Mouse (Mus musculus): ENCODE measurements around the gene Prkcb. TPM values are rescaled to one million over a fixed set of nuclear protein-coding genes. Genes with fewer than 3 reads are reported as not detected.

Prkcb gene
- polyA plus RNA-seq, 1 experiment: 0.83 TPM

DNA sequence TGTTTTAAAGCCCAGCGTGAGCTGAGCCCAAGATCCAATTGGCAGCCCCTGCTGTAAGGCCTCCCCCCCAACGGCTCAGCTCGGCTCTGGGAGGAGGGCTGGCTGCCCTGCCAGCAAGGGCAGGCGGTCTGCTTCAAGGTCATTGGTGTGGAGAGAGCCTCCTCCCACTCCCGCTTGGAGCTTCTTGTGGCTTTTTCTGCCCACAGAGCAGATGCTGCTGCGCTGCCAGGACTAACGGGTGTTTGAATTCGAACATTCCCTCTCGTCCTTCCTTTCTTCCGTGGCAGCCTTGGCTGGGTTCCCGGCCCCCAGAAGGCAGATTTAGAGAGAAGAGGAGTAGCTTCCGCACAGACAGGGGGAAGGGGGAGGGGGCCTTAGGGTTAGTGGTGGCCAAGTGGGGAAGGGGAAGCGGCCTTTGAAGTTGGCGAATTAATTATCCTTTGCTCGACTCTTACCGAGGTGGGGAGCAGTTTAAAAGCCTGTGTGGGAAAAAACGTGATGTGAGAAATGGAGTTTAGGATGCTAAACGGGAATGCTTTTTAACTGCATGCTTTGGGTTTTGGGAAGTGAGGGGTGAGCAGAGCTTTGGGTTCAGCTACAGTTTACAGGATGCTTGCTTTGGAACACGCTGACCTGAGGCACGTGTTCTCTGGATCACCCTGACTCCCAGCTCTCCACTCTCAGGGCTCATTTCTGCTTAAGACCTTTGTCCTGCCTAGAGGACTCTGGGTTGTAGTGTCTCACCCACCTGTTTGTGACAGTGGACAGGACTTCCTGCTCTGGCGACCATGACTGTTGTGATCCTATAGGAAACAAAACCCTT is 116.2 kb downstream of the Prkcb start:
- Histone ChIP-seq H3K27me3 (replicated peaks) (peaks cover 7% of the 10 kb centered on the region), H3K9me3 (peaks cover under 1% of the 10 kb centered on the region), H3K4me3 (replicated peaks) (peak overlapping the region; percentile 53), H3K36me3 (replicated peaks; ENCODE audit: low read length) (no peaks in the 10 kb centered on the region), H3K4me1 (peaks cover 27% of the 10 kb centered on the region)
- no peak for TF ChIP-seq GATA1 (IDR thresholded peaks at IDR 0.05; ENCODE audit: borderline replicate concordance, low read length)
- no peak for TF ChIP-seq FLI1 (IDR thresholded peaks at IDR 0.05; ENCODE audit: low read length)

DNA sequence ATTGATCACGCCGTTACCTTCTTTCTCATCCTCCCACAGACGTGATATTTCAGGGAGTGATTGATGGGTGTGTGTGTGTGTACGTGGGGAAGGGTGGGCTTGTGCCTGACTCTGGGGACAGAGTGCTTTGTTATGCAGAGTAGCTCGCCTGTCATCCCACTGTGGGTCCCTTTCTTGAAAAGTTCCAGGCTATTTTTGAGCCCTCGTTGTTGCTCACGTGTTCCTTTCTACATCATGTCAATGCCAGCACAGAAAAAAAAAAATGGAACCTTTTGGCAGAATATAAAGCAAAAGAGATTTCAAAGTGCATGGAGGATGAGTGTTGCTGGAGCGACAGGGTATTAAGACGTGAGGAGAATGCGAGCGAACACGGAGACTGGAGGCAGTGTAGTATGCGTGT is 118.1 kb downstream of the Prkcb start:
- H3K4me1 ChIP-seq: peaks cover 31% of the 10 kb centered on the region

DNA sequence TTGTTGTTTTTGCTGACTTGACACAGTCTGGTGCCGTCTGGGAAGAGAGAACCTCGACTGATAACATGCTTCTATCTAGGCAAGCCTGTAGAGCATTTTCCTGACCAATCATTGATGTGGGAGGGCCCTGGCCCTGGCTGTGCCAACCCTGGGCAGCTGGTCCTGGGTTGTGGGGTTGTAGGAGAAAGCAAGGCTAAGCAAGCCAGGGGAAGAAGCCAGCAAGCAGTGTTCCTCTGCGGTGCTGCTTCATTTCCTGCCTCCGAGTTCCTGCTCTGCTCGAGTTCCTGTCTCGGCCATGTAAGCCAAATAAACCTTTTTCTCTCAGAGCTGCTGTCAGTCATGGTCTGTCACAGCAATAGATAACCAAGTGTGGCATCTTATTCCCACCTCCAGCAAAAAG is 121.4 kb downstream of the Prkcb start:
- H3K4me1 ChIP-seq: peaks cover 30% of the 10 kb centered on the region
- TF ChIP-seq FLI1 (IDR thresholded peaks at IDR 0.05; ENCODE audit: low read length) (no peak), GATA1 (IDR thresholded peaks at IDR 0.05; ENCODE audit: borderline replicate concordance, low read length) (no peak)
- H3K27me3 ChIP-seq (replicated peaks): peaks cover 8% of the 10 kb centered on the region
- H3K36me3 ChIP-seq (replicated peaks; ENCODE audit: low read length): no peaks in the 10 kb centered on the region
- no peak overlapping the region for H3K4me3 ChIP-seq (replicated peaks)
- peaks cover 6% of the 10 kb centered on the region for H3K9me3 ChIP-seq

More for the DNA sequence above, 118.1 kb downstream of the Prkcb start:
- H3K4me3 ChIP-seq (replicated peaks): no peak overlapping the region
- H3K9me3 ChIP-seq: peaks cover 6% of the 10 kb centered on the region
- H3K36me3 ChIP-seq (replicated peaks; ENCODE audit: low read length): no peaks in the 10 kb centered on the region
- no peak for TF ChIP-seq GATA1 (IDR thresholded peaks at IDR 0.05; ENCODE audit: borderline replicate concordance, low read length)
- TF ChIP-seq FLI1 (IDR thresholded peaks at IDR 0.05; ENCODE audit: low read length): no peak
- H3K27me3 ChIP-seq (replicated peaks): peaks cover 8% of the 10 kb centered on the region

DNA sequence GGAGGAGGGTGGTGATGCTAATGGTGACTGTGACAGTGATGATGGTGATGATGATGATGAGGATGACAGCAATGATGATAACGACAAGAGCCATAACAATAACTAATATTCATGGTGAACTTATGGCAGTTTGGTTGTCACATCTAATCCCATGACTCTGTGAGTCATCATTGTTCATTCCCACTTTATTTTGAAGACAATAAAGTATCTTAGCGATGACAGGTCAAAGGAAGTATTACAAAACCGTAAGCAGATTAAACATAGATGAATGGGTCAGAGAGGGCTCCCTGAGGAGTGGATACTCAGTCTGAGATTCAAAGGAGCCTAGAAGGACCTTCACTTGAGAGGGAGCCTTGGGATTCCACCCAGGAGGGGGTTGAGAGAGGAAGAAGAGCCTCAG is 122.3 kb downstream of the Prkcb start:
- H3K36me3 ChIP-seq (replicated peaks; ENCODE audit: low read length): no peaks in the 10 kb centered on the region
- peak overlapping the region; percentile 44 for H3K4me3 ChIP-seq (replicated peaks)
- TF ChIP-seq FLI1 (IDR thresholded peaks at IDR 0.05; ENCODE audit: low read length): no peak
- peaks cover 8% of the 10 kb centered on the region for H3K27me3 ChIP-seq (replicated peaks)
- H3K9me3 ChIP-seq: peaks cover 6% of the 10 kb centered on the region
- peaks cover 32% of the 10 kb centered on the region for H3K4me1 ChIP-seq

DNA sequence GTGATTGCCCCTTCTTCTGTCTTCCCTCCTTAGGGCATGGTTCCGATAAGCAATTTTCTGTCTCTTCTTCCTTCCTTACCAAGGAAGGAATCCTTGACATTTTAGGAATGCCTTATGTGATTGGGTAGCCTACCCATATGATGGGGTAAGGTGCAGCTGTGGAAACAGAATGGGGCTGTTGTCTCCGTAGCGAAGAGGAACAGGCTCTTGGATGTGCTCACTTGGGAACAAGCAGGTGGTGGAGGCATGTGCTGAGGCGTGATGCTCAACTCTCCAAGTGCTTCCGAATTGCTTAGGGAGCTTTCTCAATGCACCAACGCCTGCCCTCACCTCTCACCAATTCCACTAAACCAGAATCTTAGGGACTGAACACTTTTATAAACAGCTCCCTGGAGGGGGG is 124.7 kb downstream of the Prkcb start:
- peaks cover 6% of the 10 kb centered on the region for H3K9me3 ChIP-seq
- TF ChIP-seq GATA1 (IDR thresholded peaks at IDR 0.05; ENCODE audit: borderline replicate concordance, low read length) (no peak), FLI1 (IDR thresholded peaks at IDR 0.05; ENCODE audit: low read length) (no peak)
- H3K27me3 ChIP-seq (replicated peaks): peaks cover 5% of the 10 kb centered on the region
- H3K36me3 ChIP-seq (replicated peaks; ENCODE audit: low read length): no peaks in the 10 kb centered on the region
- peaks cover 39% of the 10 kb centered on the region for H3K4me1 ChIP-seq
- H3K4me3 ChIP-seq (replicated peaks): no peak overlapping the region

DNA sequence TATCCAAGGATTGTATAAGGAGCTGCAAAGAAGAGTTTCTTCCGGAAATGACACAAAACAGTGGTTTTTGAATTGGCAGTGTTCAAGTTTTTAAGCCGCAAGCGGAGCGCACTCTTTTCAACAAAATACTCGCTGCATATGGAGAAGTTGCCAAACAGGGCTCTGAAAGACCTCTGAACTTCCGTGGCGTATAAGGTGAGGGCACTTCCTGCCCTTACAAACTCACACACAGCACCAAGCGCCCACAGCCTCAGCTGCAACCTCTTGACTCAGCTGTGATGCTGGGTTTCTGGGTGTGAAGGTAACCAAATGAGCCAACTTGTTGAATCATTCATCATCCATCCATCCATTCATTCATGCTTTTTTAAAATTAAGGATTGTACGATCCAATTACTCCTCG is 125.6 kb downstream of the Prkcb start:
- Histone ChIP-seq H3K36me3 (replicated peaks; ENCODE audit: low read length) (no peaks in the 10 kb centered on the region), H3K27me3 (replicated peaks) (peaks cover 5% of the 10 kb centered on the region), H3K4me3 (replicated peaks) (no peak overlapping the region), H3K9me3 (peaks cover 6% of the 10 kb centered on the region), H3K4me1 (peaks cover 42% of the 10 kb centered on the region)
- TF ChIP-seq FLI1 (IDR thresholded peaks at IDR 0.05; ENCODE audit: low read length) (no peak), GATA1 (IDR thresholded peaks at IDR 0.05; ENCODE audit: borderline replicate concordance, low read length) (no peak)

DNA sequence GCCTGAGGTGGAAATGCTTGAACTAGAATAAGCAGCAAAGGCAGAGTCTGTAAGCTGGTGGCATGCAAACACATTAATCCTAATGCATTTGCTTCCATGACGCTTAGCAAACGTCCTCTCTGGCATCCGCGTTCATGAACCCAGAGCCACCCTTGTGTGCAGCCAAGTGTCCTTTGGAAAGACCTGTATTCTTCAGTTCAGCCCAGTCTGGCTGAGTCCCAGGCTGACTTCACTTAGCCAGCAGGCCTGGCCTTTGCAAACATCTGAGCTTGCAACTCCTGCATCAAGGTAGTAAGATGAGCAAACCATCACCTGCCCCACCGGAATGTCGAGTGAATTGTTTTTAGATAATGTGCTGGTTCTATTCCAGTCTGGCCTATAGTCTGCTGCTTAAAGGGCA is 126.1 kb downstream of the Prkcb start:
- H3K4me1 ChIP-seq: peaks cover 42% of the 10 kb centered on the region
- H3K36me3 ChIP-seq (replicated peaks; ENCODE audit: low read length): no peaks in the 10 kb centered on the region
- peaks cover 6% of the 10 kb centered on the region for H3K9me3 ChIP-seq
- peaks cover 5% of the 10 kb centered on the region for H3K27me3 ChIP-seq (replicated peaks)
- no peak for TF ChIP-seq FLI1 (IDR thresholded peaks at IDR 0.05; ENCODE audit: low read length)
- H3K4me3 ChIP-seq (replicated peaks): no peak overlapping the region

DNA sequence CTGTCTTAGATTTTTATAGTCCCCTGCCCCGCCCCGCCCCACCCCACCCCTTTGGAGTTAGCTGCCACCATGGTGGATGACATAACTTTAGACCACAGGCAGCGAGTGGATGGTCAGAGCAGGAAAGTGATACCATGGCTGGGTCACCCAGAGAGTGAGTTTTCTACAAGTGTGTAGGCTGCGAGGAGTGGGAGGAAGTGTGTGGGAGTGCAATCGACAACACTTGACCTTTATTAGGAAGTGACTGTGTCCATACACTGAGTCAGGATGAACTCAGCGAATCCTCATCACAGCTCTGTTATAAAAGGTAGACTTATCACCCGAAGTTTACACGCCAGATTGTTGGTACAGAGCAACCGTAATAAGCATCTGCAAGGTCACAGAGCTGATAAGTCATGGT is 126.8 kb downstream of the Prkcb start:
- Histone ChIP-seq H3K4me1 (peaks cover 38% of the 10 kb centered on the region), H3K9me3 (no peaks in the 10 kb centered on the region), H3K27me3 (replicated peaks) (peaks cover 5% of the 10 kb centered on the region), H3K4me3 (replicated peaks) (peak overlapping the region; percentile 18), H3K36me3 (replicated peaks; ENCODE audit: low read length) (no peaks in the 10 kb centered on the region)
- TF ChIP-seq GATA1 (IDR thresholded peaks at IDR 0.05; ENCODE audit: borderline replicate concordance, low read length): no peak
- TF ChIP-seq FLI1 (IDR thresholded peaks at IDR 0.05; ENCODE audit: low read length): no peak

DNA sequence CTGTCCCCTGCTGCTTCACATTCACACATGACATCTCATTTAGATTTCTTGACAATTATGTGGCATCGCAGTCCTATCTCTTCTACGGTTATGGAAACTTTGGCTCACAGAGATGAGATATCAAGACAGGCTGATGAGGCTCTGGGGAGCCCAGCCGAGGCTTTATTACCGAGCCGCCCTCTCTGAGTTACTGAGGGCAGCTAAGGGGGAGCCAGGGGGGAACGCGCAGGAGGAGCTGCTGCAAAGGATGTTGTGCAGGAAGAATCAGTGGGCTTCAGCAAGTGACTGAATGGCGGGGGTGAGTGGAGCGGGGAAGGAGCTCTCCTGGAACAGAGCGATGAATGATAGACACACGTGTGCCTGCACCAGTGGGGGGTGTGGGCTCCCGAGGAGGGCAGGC is 127.4 kb downstream of the Prkcb start:
- H3K36me3 ChIP-seq (replicated peaks; ENCODE audit: low read length): no peaks in the 10 kb centered on the region
- H3K4me3 ChIP-seq (replicated peaks): no peak overlapping the region
- no peak for TF ChIP-seq GATA1 (IDR thresholded peaks at IDR 0.05; ENCODE audit: borderline replicate concordance, low read length)
- no peak for TF ChIP-seq FLI1 (IDR thresholded peaks at IDR 0.05; ENCODE audit: low read length)
- H3K9me3 ChIP-seq: no peaks in the 10 kb centered on the region
- H3K4me1 ChIP-seq: peaks cover 38% of the 10 kb centered on the region
- peaks cover 5% of the 10 kb centered on the region for H3K27me3 ChIP-seq (replicated peaks)

DNA sequence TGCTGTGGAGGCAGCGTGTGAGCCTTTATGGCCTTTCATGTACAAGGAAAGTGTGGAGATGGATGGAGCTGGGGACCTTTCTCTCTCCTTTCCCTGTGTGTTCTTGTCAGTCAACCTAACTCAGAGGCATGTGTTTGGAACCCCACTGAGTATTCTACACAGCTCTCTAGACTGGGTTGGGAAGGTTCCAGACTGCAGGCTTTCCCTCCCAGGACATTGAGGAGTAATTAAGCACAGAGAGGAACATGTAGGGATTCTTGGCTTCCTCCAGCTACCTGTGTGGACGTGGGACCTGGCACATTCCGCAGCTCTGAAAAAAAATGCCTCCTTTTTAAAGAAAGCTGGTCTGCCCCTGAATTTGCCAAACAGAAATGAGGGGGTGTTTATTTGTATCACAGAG is 130.0 kb downstream of the Prkcb start:
- no peaks in the 10 kb centered on the region for H3K9me3 ChIP-seq
- no peaks in the 10 kb centered on the region for H3K27me3 ChIP-seq (replicated peaks)
- H3K36me3 ChIP-seq (replicated peaks; ENCODE audit: low read length): no peaks in the 10 kb centered on the region
- peaks cover 36% of the 10 kb centered on the region for H3K4me1 ChIP-seq
- no peak overlapping the region for H3K4me3 ChIP-seq (replicated peaks)
- TF ChIP-seq GATA1 (IDR thresholded peaks at IDR 0.05; ENCODE audit: borderline replicate concordance, low read length) (no peak), FLI1 (IDR thresholded peaks at IDR 0.05; ENCODE audit: low read length) (no peak)

All from megakaryocyte, embryonic 14.5 days (primary cell).